Mouse (Mus musculus) hindbrain, embryonic 10.5 days (tissue): ENCODE measurements around the gene Idi1. TPM values are rescaled to one million over a fixed set of nuclear protein-coding genes. Genes with fewer than 3 reads are reported as not detected.
"Not testable (repeated sequence)": the region's sequence is repeated elsewhere in the genome, so short reads cannot be mapped to it uniquely, and the experiment has no call there.

Experiments used
- DNase-seq: peaks from one replicate; pipeline ENCODE4 v3.0.0-alpha.2; 2017; ENCODE audit warnings: low spot score
- H3K27ac ChIP-seq: fragments of 300-500 bp; sonication (generic); 2 replicates; pipeline ENCODE4 v1.5.1; 2016; ENCODE audit warnings: mild to moderate bottlenecking, moderate library complexity
- H3K27me3 ChIP-seq: fragments of 300-500 bp; sonication (generic); 2 replicates; pipeline ENCODE4 v1.6.1; 2016; ENCODE audit warnings: mild to moderate bottlenecking; ENCODE audit not compliant: poor library complexity, insufficient read depth, severe bottlenecking
- H3K36me3 ChIP-seq: fragments of 300-500 bp; sonication (generic); 2 replicates; pipeline ENCODE4 v1.6.1; 2016; ENCODE audit warnings: mild to moderate bottlenecking, moderate library complexity
- H3K4me1 ChIP-seq: fragments of 300-500 bp; sonication (generic); replicated peaks from 2 replicates; pipeline ENCODE4 v1.6.1; 2016; ENCODE audit warnings: mild to moderate bottlenecking
- H3K4me3 ChIP-seq: fragments of 300-500 bp; sonication (generic); 2 replicates; pipeline ENCODE4 v1.5.1; 2016; ENCODE audit warnings: mild to moderate bottlenecking, moderate library complexity
- H3K9me3 ChIP-seq: fragments of 300-500 bp; sonication (generic); 2 replicates; pipeline ENCODE4 v1.6.1; 2016; ENCODE audit warnings: mild to moderate bottlenecking, moderate library complexity
- WGBS: fragments of 180-500 bp; shearing (Covaris S2); methylation state at CpG from one replicate; pipeline ENCODE4 v1.1.7; 2016; 5-methylcytosine and 5-hydroxymethylcytosine counted together
- polyA plus RNA-seq: library from polyadenylated mRNA; unstranded; fragments of >200 nt; fragmentation: Nextera tagmentation; extraction: Ambion mirVana; gene quantifications from 2 replicates; pipeline ENCODE4 v1.2.1, GENCODE M21; 2016

Idi1 gene
- polyA plus RNA-seq, 1 experiment from 2014 or later = 122 TPM

DNA sequence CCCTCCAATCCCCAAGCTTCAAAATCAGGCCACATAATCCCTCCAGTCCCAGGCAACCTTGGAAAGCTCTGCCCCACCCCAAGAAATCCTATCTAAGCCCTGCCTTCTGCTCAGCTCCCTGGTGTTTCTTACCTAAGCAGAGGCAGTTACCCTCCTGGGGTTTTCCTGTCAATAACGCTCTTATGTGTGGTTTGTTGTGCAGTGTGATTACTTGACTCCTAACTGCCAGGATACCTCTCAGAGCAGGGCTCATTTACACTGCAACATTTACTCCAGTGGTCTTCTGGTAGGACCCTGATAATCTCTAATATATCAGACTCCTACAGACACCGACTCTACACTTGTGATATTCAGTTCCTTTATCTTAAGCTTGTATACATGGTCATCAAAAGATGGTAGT, 48.2 kb downstream of the Idi1 start:
- Histone ChIP-seq H3K27me3 (no peaks in the 10 kb centered on the region), H3K9me3 (no peaks in the 10 kb centered on the region), H3K27ac (no peak overlapping the region), H3K36me3 (no peaks in the 10 kb centered on the region), H3K4me3 (no peak overlapping the region), H3K4me1 (no peaks in the 10 kb centered on the region)
- 63% methylated on average over 2 of the region's 2 CpGs for WGBS
- DNase-seq = no peak

DNA sequence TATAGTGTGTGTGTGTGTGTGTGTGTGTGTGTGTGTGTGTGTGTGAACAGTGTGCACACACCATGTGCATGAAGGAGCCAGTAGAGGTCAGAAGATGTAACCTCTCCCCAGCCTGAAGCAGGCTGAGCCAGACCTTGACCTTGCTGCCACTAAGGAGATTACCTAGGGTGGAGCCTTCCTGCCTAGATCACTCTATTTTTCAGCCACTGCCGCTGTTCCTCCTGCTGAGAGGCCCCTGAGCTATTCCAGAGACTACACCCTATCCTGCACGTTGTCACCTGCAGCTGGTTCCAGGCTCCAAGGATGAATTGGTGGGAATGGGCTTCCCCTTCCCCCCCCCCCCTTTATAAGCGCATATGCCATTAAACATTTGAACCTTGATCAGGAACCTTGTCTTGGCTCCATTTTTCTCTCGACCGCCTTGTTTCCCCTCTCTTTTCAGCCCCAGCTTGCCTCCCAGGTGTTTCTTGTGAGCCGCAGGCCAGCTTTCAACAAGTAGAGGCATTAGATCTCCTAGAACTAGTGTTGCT, 52.4 kb downstream of the Idi1 start:
- H3K36me3 ChIP-seq, H3K27ac ChIP-seq, DNase-seq, H3K9me3 ChIP-seq, H3K27me3 ChIP-seq, H3K4me1 ChIP-seq, H3K4me3 ChIP-seq: not testable (repeated sequence)
- WGBS = 76% methylated on average over 6 of the region's 6 CpGs

DNA sequence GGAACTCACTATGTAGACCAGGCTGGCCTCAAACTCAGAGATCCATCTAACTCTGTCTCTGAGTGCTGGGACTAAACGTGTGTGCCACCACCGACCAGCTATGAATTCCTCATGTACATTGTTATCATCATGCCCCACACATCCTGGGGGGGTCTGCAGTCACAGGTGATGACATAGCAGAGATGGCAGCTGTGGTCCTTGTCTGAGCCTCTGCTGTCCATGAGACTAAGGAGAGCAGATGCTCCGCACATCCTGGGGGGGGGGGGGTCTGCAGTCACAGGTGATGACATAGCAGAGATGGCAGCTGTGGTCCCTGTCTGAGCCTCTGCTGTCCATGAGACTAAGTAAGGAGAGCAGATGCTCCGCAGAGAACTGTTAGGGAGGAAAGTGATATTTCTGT, 55.8 kb downstream of the Idi1 start:
- H3K36me3 ChIP-seq, H3K4me1 ChIP-seq, H3K9me3 ChIP-seq, H3K27me3 ChIP-seq, H3K4me3 ChIP-seq, H3K27ac ChIP-seq, DNase-seq: not testable (repeated sequence)
- 87% methylated on average over 4 of the region's 4 CpGs for WGBS

DNA sequence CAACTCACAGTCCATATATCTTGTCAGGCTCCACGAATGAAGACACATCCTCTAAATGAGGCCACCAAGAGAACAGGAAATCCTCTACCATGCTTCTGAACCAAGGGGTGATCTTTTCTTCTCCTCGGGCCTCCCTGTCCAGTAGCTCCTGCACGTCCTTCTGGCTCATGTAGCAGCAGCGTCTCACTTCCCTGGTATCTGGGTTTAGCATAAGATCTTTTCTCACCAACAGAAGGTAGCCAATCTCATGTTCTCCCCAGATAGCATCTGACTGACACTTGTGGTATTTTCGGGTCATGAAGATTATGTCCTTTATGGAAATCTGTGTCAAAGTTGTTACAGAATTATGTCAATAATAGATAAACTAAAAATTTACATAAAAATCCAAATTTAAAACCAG, 56.4 kb downstream of the Idi1 start:
- H3K36me3 ChIP-seq, H3K27ac ChIP-seq, H3K4me1 ChIP-seq, H3K4me3 ChIP-seq, H3K27me3 ChIP-seq, DNase-seq, H3K9me3 ChIP-seq: not testable (repeated sequence)
- 89% methylated on average over 1 of the region's 5 CpGs for WGBS

Other genes with a start within 250 kb of the Idi1 start
- gene Wdr37, start 13.6 kb upstream of the Idi1 start, polyA plus RNA-seq = 31.0 and 34.1 TPM in 2 replicates
- not detected in 2 replicates for gene Gm9745, start 62.7 kb downstream of the Idi1 start, polyA plus RNA-seq
- gene Idi2, start 67.4 kb downstream of the Idi1 start, polyA plus RNA-seq = 0.06 TPM in 1 of 2 replicates, not detected in the other
- 75.1 and 112 TPM in 2 replicates for gene Gtpbp4, start 110.6 kb downstream of the Idi1 start, polyA plus RNA-seq
- gene Larp4b, start 208.4 kb downstream of the Idi1 start, polyA plus RNA-seq = 25.9 and 31.5 TPM in 2 replicates